Mouse (Mus musculus): ENCODE measurements at regions not wholly inside any gene's neighbourhood (a gene's known extent, or its start where the extent isn't known, plus 50 kb on each side); places are given as distances from the start of the nearest gene placed in this dataset.

DNA sequence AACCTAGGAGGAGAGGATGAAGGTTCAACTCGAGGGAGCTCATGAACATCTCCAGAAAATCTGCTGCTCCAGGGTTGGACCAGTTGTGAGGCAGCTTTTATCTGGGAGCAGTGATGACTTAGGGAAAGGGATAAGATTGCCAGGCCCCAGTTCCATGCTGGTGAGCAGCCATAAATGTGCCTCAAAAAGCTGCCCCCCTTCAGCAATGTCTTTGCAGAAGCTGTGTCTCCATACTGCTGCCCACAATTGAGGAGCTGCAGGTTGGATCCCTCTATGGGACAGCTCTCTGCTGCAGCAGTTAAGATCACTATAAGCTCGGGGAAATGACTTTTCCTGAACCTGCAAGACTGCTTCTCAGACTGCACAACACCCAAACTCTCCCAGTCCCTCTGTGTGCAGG lies 543.7 kb downstream of the Nfib start:
- DNase-seq (ENCODE audit: low spot score in 2 of 2), result no peak

DNA sequence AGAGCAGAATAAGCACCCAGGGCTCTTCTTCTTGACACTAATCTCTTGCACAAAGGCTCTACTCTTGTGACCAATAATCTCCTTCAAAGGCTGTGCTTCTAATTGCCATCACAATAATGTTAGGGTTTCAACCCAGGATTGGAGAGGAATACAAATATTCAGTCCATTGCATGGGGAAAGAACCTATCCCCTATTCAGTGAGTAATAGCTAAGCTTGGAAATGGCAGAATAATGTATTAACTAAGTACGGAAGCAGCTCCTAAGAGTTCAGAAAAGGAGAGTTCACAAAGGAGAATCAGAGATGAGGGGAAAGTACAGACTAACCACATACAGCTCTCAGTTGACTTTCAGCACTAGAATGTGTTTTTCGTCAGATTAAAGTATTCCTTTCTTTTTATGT lies 544.3 kb downstream of the Nfib start:
- DNase-seq (ENCODE audit: low spot score in 2 of 2), result no peak

DNA sequence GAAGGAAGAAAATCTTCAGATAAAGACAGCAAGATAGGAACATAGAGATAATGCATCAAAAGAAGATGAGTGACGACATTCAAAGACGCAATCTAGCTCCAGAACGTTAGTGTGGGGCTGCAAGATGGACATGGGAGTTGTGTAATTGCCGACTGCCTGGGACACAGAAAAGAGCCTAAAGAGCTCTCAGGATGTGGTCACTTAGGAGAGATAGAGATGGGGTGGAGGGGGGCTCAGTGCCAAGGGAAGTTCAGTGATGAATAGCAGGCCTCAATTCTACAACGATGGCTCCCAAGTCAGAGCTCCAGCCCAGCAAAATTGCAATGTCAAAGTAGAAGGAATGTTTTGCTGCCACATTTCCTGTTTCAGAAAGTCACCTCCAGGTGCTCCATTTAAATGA lies 545.3 kb downstream of the Nfib start:
- DNase-seq (ENCODE audit: low spot score in 2 of 2), result no peak

DNA sequence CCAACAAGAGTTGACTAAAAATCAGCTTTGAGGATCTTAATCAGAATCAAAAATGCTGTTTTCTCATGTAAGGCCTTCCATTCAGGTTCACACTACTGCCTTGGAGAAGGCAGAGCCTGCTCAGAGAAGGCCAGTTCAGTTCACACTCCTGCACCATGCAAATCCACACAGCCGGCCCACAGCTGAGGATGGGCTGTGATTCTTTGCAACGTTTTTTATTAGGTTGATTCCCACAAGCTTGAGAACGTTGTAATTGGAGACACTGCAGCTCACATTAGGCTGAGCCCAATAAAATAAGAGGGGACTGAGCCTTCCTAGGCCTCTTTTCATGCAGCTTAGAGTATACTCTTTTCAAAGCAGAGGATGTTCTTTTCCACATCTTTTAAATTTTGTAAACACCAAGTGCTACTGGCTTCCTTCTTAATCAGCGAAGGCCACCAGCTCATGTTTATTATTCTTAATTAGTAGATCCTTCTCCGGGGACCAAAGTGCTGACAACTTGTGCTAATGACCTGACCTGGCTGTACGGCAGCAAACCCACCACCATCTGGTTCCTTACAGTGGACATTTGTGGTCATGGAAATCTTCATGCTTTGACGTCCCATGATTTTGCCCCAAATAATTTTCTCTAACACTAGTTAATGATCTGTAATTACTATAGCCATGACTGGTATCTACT lies 549.8 kb downstream of the Nfib start:
- DNase-seq (ENCODE audit: low spot score in 2 of 2), result no peak

DNA sequence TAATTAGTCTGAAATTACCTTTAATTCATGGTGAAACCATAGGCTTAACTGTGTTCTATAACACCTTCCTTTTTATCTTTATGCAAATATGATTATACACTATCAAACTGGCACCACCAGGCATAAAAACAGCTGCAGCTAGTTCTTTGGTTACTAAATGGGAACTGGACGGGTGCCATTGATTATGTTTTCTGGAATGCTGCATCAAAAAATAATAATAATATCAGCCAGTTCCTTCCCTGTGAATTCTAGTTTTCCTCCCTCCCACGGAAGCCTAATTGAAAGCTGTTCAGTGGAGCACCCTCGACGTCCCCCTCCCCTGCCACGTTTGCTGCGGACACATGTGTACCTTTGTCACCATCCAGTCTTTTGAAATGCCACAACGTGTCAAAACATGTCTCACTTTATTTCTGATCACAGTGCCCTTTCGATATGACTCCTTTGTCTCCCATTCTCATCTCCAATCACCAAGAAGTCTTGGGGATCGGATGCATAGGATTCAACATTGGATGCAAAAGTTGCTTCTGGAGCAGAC lies 551.5 kb downstream of the Nfib start:
- no peak for DNase-seq (ENCODE audit: low spot score in 2 of 2)

DNA sequence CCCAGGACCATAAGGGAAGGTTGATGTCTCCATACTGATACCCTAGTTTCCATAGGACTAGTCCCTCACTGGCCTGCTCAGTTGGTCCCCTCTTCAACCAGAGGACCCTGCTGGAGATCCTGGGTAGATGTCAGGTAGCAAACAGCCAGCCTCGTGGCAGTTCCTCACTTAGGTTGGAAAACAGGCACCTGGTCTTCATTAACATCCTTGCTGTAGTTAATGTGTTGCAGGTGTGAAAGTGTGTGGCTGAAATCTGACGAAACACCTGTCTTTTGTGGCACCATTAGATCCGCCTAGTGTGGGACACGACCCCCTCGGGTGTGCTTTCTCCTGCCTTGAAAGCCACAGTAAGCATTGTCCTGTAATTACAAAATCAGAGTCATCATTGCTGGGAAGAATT lies 551.9 kb downstream of the Nfib start:
- no peak for DNase-seq (ENCODE audit: low spot score in 2 of 2)

DNA sequence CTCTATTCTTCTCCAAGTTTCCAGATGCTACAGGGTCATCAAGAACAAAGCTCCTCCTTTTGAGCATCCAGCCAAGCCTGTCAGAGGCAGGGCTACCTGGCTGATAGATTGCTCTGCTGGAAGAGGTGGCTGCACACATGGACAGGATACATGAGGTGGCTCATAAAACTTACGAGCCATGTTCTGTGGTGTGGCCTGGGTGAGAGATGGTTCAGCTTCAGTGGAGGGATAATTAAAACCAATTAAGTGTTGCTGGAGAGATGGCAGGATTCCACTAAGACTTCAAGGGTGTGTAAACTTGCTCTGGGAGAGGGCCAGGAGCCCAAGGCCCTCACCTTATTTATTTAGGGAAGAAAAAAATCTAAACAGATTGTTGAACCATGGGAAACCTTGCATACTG lies 555.6 kb downstream of the Nfib start:
- DNase-seq (ENCODE audit: low spot score in 2 of 2), result no peak

DNA sequence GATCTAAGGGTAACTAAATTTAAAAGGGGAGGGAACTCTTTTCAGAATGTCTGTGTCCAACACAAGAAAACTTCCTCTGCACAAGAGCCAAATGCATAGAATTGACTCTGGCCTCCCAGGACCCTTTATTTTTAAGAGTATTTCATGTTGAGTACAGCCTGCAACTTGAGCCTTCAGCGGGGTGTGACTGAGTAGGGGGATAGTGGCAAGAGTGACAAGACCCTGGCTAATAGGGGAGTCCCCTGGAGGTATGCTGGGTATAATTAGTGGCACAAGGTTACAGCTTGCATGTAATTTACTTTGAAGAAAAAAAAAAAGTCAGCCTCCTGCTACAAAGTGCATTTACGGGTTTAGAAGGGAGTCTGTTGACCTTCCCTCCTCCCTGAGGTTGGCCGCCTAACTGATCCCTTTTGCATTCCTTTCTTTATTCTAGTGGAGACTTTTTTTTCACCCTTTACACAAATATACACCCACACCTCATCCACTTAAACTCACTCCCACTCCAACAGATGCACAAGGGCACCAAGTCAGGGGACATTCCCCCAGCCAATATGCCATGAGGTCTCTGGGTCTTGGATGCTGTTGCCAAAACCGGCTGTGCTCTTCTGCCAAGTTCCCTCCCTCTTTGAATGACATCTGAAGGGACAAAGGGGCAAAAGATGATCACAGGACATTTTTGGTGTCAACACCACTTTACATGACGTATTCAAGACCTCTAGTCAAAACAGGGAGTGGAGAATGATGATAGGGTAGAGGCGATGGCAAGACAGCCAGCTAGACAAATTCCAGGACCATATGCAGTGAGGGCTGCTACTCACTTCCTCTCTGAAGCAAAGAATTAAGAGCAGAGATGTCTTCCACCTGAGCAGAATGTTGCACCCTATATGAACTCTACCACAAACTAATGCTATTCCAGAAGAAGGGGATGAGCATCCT lies 557.2 kb downstream of the Nfib start:
- DNase-seq (ENCODE audit: low spot score in 2 of 2), result no peak

DNA sequence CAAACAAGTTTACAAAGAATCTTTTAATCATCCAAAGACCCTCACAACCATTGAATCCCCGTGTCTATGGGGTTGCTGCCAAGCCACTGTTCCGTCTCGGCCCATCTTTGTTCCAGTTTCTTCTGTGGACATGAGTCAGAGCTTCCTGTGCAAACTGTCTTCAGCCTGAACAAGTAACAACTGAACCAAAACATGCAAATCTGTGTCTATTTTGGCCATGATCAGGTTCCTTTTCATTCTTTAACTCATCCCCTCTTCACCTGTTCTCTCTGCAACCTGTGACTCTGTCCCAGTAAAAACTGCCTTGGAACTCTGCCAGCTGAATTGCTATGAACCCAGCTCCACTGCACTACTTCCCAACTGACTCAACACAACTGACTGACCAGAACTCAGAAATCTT lies 563.2 kb downstream of the Nfib start:
- no peak for DNase-seq (ENCODE audit: low spot score in 2 of 2)

DNA sequence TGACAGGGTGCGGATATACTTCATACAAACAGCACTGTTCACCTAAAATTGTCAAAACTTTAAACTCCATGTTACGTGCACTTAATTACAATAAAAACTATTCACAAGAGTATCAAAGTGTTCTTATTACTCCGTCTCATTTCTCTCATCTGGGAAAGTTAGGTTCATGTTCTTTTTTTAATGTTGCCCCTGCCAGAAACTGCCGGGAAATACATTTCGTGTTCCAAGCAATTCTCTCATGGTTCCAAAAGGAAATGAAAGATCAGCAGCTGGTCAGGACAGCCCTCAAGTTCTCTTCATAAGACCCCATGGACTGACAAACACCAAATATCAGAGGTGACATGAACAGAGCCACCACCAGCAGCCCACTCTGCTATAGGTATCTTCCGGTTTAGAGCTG lies 565.7 kb downstream of the Nfib start:
- DNase-seq (ENCODE audit: low spot score in 2 of 2), result no peak

DNA sequence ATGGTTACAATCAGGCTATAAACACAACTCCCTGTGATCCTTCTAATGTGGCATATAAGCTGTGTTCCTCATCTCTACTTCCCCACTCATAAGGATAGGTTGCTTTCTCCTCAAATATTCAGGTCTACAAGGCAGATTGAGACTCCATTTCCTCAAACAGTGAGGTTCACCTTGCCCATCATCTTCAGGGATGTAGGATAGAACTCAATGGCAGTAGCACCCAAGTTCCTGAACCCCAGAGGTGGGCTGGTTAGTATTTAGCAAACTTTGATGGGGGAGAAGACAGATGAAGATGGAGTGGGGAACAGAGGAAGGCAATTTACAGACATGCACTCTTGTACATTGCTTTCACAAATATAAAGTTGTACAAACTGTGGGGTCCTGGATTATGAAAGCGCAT lies 566.5 kb downstream of the Nfib start:
- no peak for DNase-seq (ENCODE audit: low spot score in 2 of 2)

DNA sequence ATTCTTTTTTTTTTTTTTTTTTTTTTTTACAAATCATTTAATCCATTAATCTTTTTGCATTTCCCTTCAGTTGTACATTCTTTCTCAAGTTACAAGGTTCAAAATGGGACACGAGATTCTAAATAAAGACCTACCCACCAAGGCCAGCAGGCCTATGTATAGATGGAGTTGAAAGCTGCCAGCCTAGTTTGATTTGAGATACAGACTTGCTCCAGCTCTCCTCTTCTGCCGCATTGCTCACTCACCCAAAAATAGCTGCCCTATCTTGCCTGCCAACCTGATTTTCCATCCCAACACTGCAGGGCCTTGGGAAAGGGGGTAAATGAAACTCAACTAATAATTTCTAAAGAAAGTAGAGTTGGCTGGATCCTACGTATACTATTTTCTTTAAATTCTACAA lies 572.7 kb downstream of the Nfib start:
- DNase-seq (ENCODE audit: low spot score in 2 of 2), result no peak

DNA sequence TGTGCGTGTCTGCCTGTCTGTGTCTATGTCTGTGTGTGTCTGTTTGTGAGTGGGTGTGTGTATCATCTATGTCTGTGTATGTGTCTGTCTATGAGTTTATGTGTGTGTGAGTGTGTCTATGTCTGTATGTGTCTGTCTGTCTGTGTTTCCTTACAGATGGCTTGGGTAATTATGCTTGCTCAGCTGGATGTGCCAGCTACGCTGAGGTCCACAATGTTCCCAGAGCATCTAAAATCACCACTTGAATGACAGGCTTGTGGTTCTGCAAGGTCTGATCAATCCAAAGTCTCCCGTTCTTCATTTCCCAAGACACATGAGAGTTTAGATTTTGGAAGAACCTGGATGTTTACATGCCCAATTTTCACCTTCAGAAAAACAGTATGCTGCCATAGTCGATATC lies 573.2 kb downstream of the Nfib start:
- DNase-seq (ENCODE audit: low spot score in 2 of 2), result no peak

DNA sequence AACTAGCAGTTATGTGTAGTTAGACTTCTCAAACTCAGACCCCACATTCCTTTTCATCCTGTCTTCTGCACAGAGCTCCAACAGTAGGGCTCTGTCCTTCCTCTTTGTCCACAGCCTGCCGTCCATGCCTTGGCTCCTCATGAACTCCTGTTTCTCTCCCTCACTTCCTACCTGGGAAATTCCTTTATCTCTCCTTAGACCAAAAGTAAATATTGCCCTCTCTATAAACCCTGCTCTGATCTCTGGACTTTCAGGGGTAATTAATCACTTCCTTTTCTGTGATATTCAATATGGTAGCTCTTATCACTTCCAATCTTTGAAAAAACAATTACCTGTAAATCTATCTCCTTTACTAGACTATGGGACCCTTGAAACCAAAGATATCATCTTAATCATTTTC lies 576.1 kb downstream of the Nfib start:
- no peak for DNase-seq (ENCODE audit: low spot score in 2 of 2)

DNA sequence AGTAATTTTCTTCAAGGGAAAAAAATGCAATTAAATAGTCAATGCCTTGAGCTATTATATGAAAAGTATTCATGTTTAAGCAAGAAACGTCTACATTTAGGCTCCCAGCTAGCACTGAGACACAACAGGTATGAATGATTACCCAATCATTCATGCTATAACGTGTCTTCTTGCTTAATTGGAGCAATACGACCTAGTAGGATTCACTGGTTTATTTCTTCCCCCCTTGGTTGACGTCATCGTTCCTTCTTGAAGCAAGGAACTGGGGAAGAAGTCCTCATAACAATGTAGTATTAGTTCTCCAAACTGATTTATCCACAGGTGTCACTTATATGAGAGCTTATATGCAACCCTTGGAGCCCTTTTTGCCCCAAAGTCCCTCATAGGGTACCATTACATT lies 581.8 kb downstream of the Nfib start:
- no peak for DNase-seq (ENCODE audit: low spot score in 2 of 2)

DNA sequence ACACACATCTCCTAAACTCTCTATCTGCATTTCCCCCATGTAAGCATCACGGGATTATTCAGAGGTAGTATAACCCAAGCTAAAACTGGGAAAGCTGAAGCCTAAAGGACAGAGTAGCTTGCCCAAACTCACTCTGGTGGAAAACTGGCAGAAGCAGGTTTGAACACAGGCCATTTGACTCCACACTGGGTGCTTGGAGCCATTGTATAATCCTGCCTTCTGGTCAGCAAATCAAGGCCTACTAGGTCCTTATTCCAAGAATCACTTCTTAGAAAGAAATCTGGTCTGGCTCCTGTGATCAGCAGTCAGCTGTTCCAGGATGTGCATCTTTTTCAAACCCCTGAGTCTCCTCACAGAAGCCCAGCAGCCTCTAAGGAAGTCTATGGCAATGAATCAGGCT lies 582.4 kb downstream of the Nfib start:
- DNase-seq (ENCODE audit: low spot score in 2 of 2), result no peak

DNA sequence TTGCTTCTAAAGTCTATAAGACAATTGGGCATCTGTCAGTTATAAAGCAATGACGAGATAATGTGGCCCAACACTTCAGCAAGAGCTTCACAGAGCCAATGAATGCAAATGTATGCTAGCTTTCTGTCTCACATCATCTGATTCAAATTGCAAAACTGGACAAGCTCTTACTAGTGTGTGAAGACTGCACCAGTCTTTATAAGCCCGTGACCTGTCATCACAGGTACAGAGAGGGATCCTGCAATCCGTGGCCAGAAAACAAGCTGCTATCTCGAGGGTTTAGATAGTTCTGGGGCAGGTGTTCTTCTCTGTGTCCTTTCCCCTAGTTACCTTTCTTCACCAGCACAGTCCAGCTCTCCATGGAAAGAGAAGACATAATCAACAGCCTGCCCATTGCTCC lies 584.8 kb downstream of the Nfib start:
- no peak for DNase-seq (ENCODE audit: low spot score in 2 of 2)

DNA sequence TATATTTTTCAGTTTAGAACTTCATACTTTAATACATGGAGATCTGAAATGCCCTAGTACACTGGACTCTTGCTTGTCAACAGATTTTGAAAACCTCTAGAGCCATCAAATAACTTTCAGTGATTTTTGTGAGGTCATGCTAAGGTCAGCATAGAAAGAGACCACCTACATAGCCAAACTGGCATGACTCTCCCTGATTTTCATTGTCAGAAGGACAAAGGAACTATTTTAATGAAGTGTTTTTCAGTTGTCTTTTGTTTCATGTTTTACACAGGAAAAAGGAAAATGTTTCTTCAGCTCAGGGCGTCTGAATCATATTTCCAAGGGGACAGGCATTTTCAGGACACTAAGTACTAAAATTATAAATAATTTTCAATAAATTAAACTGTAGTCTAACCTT lies 585.2 kb downstream of the Nfib start:
- DNase-seq (ENCODE audit: low spot score in 2 of 2), result no peak

DNA sequence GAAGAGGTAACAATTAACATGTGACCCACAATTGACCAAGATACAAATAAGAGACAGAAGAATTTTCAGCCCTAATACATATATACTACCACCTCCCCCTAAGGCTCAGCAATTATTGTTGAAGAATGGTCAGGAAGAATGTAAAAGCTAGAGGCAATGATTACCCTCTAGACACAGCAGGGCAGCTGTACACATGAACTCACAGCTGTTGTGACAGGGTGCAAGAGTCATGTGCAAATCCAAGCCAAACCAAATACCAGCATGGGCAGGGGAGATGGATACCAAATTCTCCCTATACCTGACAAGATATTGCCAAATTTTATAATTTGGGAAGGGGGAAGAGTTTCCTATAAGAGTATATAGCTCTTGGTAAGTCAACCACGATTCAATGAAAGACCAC lies 603.7 kb downstream of the Nfib start:
- DNase-seq (ENCODE audit: low spot score in 2 of 2), result no peak

DNA sequence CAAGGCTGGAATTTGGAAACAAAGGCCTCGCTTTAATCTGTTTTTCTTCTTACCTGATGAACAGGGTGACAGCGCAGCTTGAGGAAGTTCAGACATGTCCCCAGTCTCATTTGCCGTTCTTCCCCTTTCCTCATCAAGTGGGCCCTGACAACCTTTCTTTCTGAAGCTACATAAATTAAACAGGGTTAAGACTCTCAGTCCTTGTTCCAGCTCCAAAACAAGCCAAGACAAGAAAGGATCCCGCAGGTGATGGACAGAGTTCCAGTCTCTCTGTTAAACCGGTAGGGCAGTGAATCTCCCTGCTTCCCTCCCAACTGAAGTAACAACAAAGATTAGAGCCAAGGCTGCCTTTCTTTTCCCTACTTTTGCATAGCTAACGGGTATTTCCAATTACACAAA lies 605.6 kb downstream of the Nfib start:
- no peak for DNase-seq (ENCODE audit: low spot score in 2 of 2)

DNA sequence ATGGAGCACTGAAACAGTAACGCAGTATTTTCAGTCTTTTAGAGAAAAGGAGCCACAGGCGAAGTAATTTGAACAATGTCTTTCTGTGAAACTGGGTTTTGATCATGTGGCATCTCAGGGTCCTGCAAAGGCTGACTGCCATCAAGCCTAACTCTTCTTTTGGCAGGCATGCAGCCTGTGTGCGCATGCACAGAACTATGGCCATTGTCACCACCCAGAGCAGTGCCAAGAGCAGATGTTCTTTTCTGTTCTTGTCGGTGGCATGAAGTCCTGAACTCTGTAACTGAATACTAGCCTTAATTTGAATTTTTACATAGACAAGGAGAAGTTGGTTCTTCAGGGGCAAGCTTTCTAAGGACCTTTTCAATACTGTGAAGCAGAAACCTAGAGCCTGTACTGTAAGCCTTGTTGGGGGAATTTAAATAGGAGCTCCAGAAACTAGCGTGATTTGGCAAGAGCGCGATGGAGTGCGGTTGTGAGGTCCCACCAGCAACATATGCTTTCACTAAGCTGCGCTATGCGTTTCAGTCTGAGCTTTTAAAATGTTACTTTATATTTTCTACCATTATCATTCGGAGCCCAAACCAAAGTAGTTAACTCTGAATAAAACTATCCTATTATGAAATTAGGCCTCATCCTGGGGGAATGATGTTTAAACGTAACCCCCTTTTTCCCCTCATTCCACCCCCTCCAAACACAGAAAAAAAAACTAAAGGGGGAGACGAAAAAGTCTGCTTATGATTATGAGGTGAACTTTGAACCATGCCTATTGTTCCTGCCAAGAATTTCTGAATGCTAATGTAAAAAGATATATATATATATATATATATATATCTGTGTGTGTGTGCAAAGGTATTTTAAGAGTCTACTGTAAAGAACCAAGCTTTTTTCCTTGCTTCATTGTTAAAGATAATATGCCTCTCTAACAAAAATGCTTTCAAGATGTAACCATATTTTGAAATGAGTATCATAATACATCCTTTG lies 606.3 kb downstream of the Nfib start:
- DNase-seq (ENCODE audit: low spot score in 2 of 2), result no peak

Data from urinary bladder, postnatal 36 days (tissue).